Mouse (Mus musculus) hindbrain, embryonic 16.5 days (tissue): ENCODE results near the gene Pkig. TPM values are rescaled to one million over a fixed set of nuclear protein-coding genes. Genes with fewer than 3 reads are reported as not detected.
"Not testable (repeated sequence)": the region's sequence is repeated elsewhere in the genome, so short reads cannot be mapped to it uniquely, and the experiment has no call there.

Experiments used
- ATAC-seq: fragments of 200-750 bp; cut with Nextera tagmentation; 2 replicates; pipeline ENCODE4 v1.8.0; 2017; ENCODE audit warnings: moderate TSS enrichment, moderate library complexity
- H3K27ac ChIP-seq: fragments of 300-500 bp; sonication (generic); 2 replicates; pipeline ENCODE4 v1.5.1; 2014; ENCODE audit warnings: low read depth, mild to moderate bottlenecking, control low read depth, low read length, moderate library complexity
- H3K27me3 ChIP-seq: fragments of 300-500 bp; sonication (generic); replicated peaks from 2 replicates; pipeline ENCODE4 v1.6.1; 2014; ENCODE audit warnings: low read length; ENCODE audit not compliant: control insufficient read depth, insufficient read depth
- H3K36me3 ChIP-seq: fragments of 300-500 bp; sonication (generic); 2 replicates; pipeline ENCODE4 v1.6.1; 2014; ENCODE audit warnings: mild to moderate bottlenecking, low read length, moderate library complexity, mixed read lengths; ENCODE audit not compliant: control insufficient read depth, insufficient read depth
- H3K4me1 ChIP-seq: fragments of 300-500 bp; sonication (generic); 2 replicates; pipeline ENCODE4 v1.6.1; 2014; ENCODE audit warnings: low read depth, low read length; ENCODE audit not compliant: control insufficient read depth, insufficient read depth
- H3K4me2 ChIP-seq: fragments of 300-500 bp; sonication (generic); 2 replicates; pipeline ENCODE4 v1.6.1; 2014; ENCODE audit warnings: mild to moderate bottlenecking, low read length, control low read depth, moderate library complexity
- H3K4me3 ChIP-seq: fragments of 300-500 bp; sonication (generic); 2 replicates; pipeline ENCODE4 v1.5.1; 2014; ENCODE audit warnings: mild to moderate bottlenecking, low read length, control low read depth, moderate library complexity
- H3K9ac ChIP-seq: fragments of 300-500 bp; sonication (generic); 2 replicates; pipeline ENCODE4 v1.6.1; 2014; ENCODE audit warnings: low read depth, mild to moderate bottlenecking, control low read depth, low read length, moderate library complexity
- H3K9me3 ChIP-seq: fragments of 300-500 bp; sonication (generic); 2 replicates; pipeline ENCODE4 v1.6.1; 2014; ENCODE audit warnings: mild to moderate bottlenecking, low read length, moderate library complexity; ENCODE audit not compliant: control insufficient read depth
- WGBS: fragments of 180-500 bp; shearing (Covaris S2); extraction: QIAGEN DNeasy Blood & Tissue Kit; methylation state at CpG from one replicate; pipeline ENCODE4 v1.1.7; 2014; 5-methylcytosine and 5-hydroxymethylcytosine counted together
- polyA plus RNA-seq: library from polyadenylated mRNA; unstranded; fragments of >200 nt; fragmentation: Nextera tagmentation; extraction: Ambion mirVana; gene quantifications from 2 replicates; pipeline ENCODE4 v1.2.1, GENCODE M21; 2015

The Pkig gene
- polyA plus RNA-seq, 1 experiment from 2014 or later = 127 TPM

- H3K27me3 ChIP-seq = no peaks in the 10 kb centered on the region
- ATAC-seq = no peak
- 70% methylated on average over 6 of the region's 6 CpGs for WGBS
- peaks cover 14% of the 10 kb centered on the region for H3K4me1 ChIP-seq
- H3K4me3 ChIP-seq = no peak overlapping the region
- no peak overlapping the region for H3K27ac ChIP-seq
- H3K9me3 ChIP-seq = no peaks in the 10 kb centered on the region
- no peak overlapping the region for H3K4me2 ChIP-seq
- no peaks in the 10 kb centered on the region for H3K36me3 ChIP-seq
- H3K9ac ChIP-seq = no peak overlapping the region
These were observed 27.6 kb downstream of the Pkig start for GRCm38 (mm10) chr2:163685761-163686200.

- 77% methylated on average over 5 of the region's 5 CpGs for WGBS
- Histone ChIP-seq H3K9me3 (no peaks in the 10 kb centered on the region), H3K4me1 (peaks cover 15% of the 10 kb centered on the region), H3K4me3 (no peak overlapping the region), H3K4me2 (no peak overlapping the region), H3K36me3 (no peaks in the 10 kb centered on the region), H3K27ac (no peak overlapping the region), H3K27me3 (no peaks in the 10 kb centered on the region), H3K9ac (no peak overlapping the region)
- no peak for ATAC-seq
These were observed 28.0 kb downstream of the Pkig start for GRCm38 (mm10) chr2:163686233-163686632.

- Histone ChIP-seq H3K27me3 (no peaks in the 10 kb centered on the region), H3K4me1 (peaks cover 15% of the 10 kb centered on the region), H3K9me3 (no peaks in the 10 kb centered on the region), H3K4me3 (no peak overlapping the region), H3K27ac (no peak overlapping the region), H3K9ac (no peak overlapping the region), H3K36me3 (no peaks in the 10 kb centered on the region), H3K4me2 (no peak overlapping the region)
- WGBS = 73% methylated on average over 3 of the region's 3 CpGs
- ATAC-seq = no peak
These were observed 28.7 kb downstream of the Pkig start for GRCm38 (mm10) chr2:163686886-163687285.

- H3K4me1 ChIP-seq = peaks cover 17% of the 10 kb centered on the region
- not testable (repeated sequence) for H3K9me3 ChIP-seq, H3K36me3 ChIP-seq, H3K27me3 ChIP-seq, ATAC-seq, H3K4me3 ChIP-seq, H3K4me2 ChIP-seq, H3K9ac ChIP-seq, H3K27ac ChIP-seq
- 96% methylated on average over 1 of the region's 1 CpGs for WGBS
These were observed 30.2 kb downstream of the Pkig start for GRCm38 (mm10) chr2:163688377-163688776.

GRCm38 (mm10) chr2:163689771-163690170, 31.6 kb downstream of the Pkig start:
- H3K27ac ChIP-seq = no peak overlapping the region
- 79% methylated on average over 3 of the region's 3 CpGs for WGBS

GRCm38 (mm10) chr2:163690409-163691304, 32.5 kb downstream of the Pkig start:
- WGBS = 54% methylated on average over 8 of the region's 8 CpGs
- Histone ChIP-seq H3K9ac (peak overlapping the region; percentile 27; the same call in 1 of the 2 replicates), H3K27me3 (no peaks in the 10 kb centered on the region)

More at GRCm38 (mm10) chr2:163689771-163690170, 31.6 kb downstream of the Pkig start:
- Histone ChIP-seq H3K4me2 (no peak overlapping the region), H3K36me3 (no peaks in the 10 kb centered on the region), H3K4me1 (peaks cover 17% of the 10 kb centered on the region), H3K27me3 (no peaks in the 10 kb centered on the region), H3K9me3 (no peaks in the 10 kb centered on the region), H3K4me3 (no peak overlapping the region), H3K9ac (no peak overlapping the region)
- no peak for ATAC-seq

GRCm38 (mm10) chr2:163691846-163692605, 33.8 kb downstream of the Pkig start:
- no peak for ATAC-seq
- WGBS = 97% methylated on average over 6 of the region's 6 CpGs
- Histone ChIP-seq H3K27ac (no peak overlapping the region), H3K4me1 (peaks cover 8% of the 10 kb centered on the region), H3K9me3 (no peaks in the 10 kb centered on the region), H3K9ac (no peak overlapping the region), H3K36me3 (no peaks in the 10 kb centered on the region), H3K4me3 (no peak overlapping the region), H3K27me3 (no peaks in the 10 kb centered on the region), H3K4me2 (no peak overlapping the region)

More at GRCm38 (mm10) chr2:163690409-163691304, 32.5 kb downstream of the Pkig start:
- no peak overlapping the region for H3K4me2 ChIP-seq
- H3K36me3 ChIP-seq = no peaks in the 10 kb centered on the region
- peak; percentile 30; the same call in 1 of the 2 replicates for ATAC-seq
- no peak overlapping the region for H3K4me3 ChIP-seq
- no peaks in the 10 kb centered on the region for H3K9me3 ChIP-seq
- H3K4me1 ChIP-seq = peaks cover 13% of the 10 kb centered on the region
- no peak overlapping the region; the same call in 1 of the 2 replicates for H3K27ac ChIP-seq

GRCm38 (mm10) chr2:163692873-163693612, 34.9 kb downstream of the Pkig start:
- 83% methylated on average over 3 of the region's 3 CpGs for WGBS
- Histone ChIP-seq H3K36me3 (no peaks in the 10 kb centered on the region), H3K9ac (no peak overlapping the region), H3K4me3 (no peak overlapping the region), H3K27ac (no peak overlapping the region; the same call in 1 of the 2 replicates), H3K9me3 (no peaks in the 10 kb centered on the region), H3K27me3 (no peaks in the 10 kb centered on the region), H3K4me2 (no peak overlapping the region), H3K4me1 (peaks cover 8% of the 10 kb centered on the region)
- ATAC-seq = no peak
